Mouse (Mus musculus) macrophage (primary cell): ENCODE results near the gene Hspa13. TPM values are rescaled to one million over a fixed set of nuclear protein-coding genes. Genes with fewer than 3 reads are reported as not detected.

Experiments
- H3K27ac ChIP-seq: fragments of 350-480 bp; formaldehyde crosslinking; 2 replicates; pipeline ENCODE4 v1.9.0; 2021
- H3K36me3 ChIP-seq: fragments of 350-480 bp; formaldehyde crosslinking; 2 replicates; pipeline ENCODE4 v1.9.0; 2021; ENCODE audit errors: inconsistent target
- H3K4me3 ChIP-seq: fragments of 350-480 bp; formaldehyde crosslinking; 2 replicates; pipeline ENCODE4 v1.9.0; 2021; ENCODE audit errors: inconsistent target
- H3K79me2 ChIP-seq: fragments of 350-480 bp; formaldehyde crosslinking; 2 replicates; pipeline ENCODE4 v1.9.0; 2021; ENCODE audit errors: inconsistent target
- WGBS: methylation state at CpG from one replicate; pipeline ENCODE4 v1.1.7; 2026; ENCODE audit warnings: inconsistent platforms; ENCODE audit not compliant: missing documents; 5-methylcytosine and 5-hydroxymethylcytosine counted together
- polyA plus RNA-seq: library from polyadenylated mRNA; stranded (reverse); fragments of 250-400 nt; gene quantifications from 3 replicates; pipeline ENCODE4 v1.2.4, GENCODE M21; 2018; ENCODE audit warnings: inconsistent platforms
- total RNA-seq, 78 experiments: library from RNA; depleted of rRNA; stranded (reverse); fragments of 250-400 nt; gene quantifications; 1 replicate in 9 of 78; 2 replicates in 24 of 78; 3 replicates in 43 of 78; 4 replicates in 2 of 78; pipeline ENCODE4 v1.2.4; 2018; ENCODE audit warnings: inconsistent platforms in 56 of 78

The Hspa13 gene
- 10 to 100 TPM in 17 of 26 experiments, 1 to 10 TPM in 9; 5.3 to 26.6 (median 12.2) TPM for total RNA-seq (2018; cell fraction: chromatin; rRNA removed)
- 10 to 100 TPM; 16.6 to 27.8 (median 20.9) TPM for total RNA-seq (2018; cell fraction: cytosol; rRNA removed)
- total RNA-seq (2018; cell fraction: nucleus; rRNA removed): 10 to 100 TPM in 25 of 26 experiments, 1 to 10 TPM in 1; 7.5 to 44.7 (median 29.9) TPM
- polyA plus RNA-seq: 17.4 to 20.2 TPM (median 17.7 TPM) in 3 replicates

- H3K79me2 ChIP-seq: peaks cover 41% of the 10 kb centered on the region
- peak within 1 kb of the TSS; percentile 98 for H3K4me3 ChIP-seq
- under 1% methylated on average over 44 of the region's 51 CpGs for WGBS
- H3K27ac ChIP-seq: peak within 1 kb of the TSS; percentile 39
- no peaks in the 10 kb centered on the region; the same call in 1 of the 2 replicates for H3K36me3 ChIP-seq
Measured at GRCm38 (mm10) chr16:75766388-75767249, at the start of gene Hspa13. Gene Hspa13 (minus strand): TSS chr16:75767104.

- WGBS: 31% methylated on average over 1 of the region's 1 CpGs
- Histone ChIP-seq H3K27ac (no peak overlapping the region), H3K4me3 (no peak overlapping the region), H3K36me3 (no peaks in the 10 kb centered on the region), H3K79me2 (no peaks in the 10 kb centered on the region)
Measured at GRCm38 (mm10) chr16:75779271-75779670, 12.4 kb upstream of the Hspa13 start.

- Histone ChIP-seq H3K36me3 (no peaks in the 10 kb centered on the region), H3K79me2 (no peaks in the 10 kb centered on the region), H3K27ac (no peak overlapping the region), H3K4me3 (no peak overlapping the region)
- 87% methylated on average over 10 of the region's 10 CpGs for WGBS
Measured at GRCm38 (mm10) chr16:75773222-75773621, 6.3 kb upstream of the Hspa13 start.

- Histone ChIP-seq H3K36me3 (no peaks in the 10 kb centered on the region; the same call in 1 of the 2 replicates), H3K4me3 (peak overlapping the region; percentile 98), H3K27ac (peak overlapping the region; percentile 39), H3K79me2 (peaks cover 40% of the 10 kb centered on the region)
- WGBS: 15% methylated on average over 21 of the region's 21 CpGs
Measured at GRCm38 (mm10) chr16:75767250-75768002, 522 bp upstream of the Hspa13 start.

GRCm38 (mm10) chr16:75752876-75753275 lies 14.0 kb downstream of the Hspa13 start:
- H3K4me3 ChIP-seq: no peak overlapping the region
- WGBS: 20% methylated on average over 1 of the region's 1 CpGs
- H3K79me2 ChIP-seq: no peaks in the 10 kb centered on the region
- peaks cover 9% of the 10 kb centered on the region for H3K36me3 ChIP-seq
- no peak overlapping the region for H3K27ac ChIP-seq

GRCm38 (mm10) chr16:75750103-75750502 lies 16.8 kb downstream of the Hspa13 start:
- Histone ChIP-seq H3K4me3 (no peak overlapping the region), H3K27ac (no peak overlapping the region), H3K36me3 (no peaks in the 10 kb centered on the region; the same call in 1 of the 2 replicates), H3K79me2 (no peaks in the 10 kb centered on the region)
- 79% methylated on average over 5 of the region's 5 CpGs for WGBS

- H3K4me3 ChIP-seq: no peak overlapping the region
- H3K36me3 ChIP-seq: no peaks in the 10 kb centered on the region
- no peak overlapping the region for H3K27ac ChIP-seq
- WGBS: 92% methylated on average over 1 of the region's 1 CpGs
- no peaks in the 10 kb centered on the region for H3K79me2 ChIP-seq
Measured at GRCm38 (mm10) chr16:75748926-75749325, 18.0 kb downstream of the Hspa13 start.

- no peak overlapping the region for H3K4me3 ChIP-seq
- WGBS: 84% methylated on average over 3 of the region's 3 CpGs
- H3K27ac ChIP-seq: no peak overlapping the region
- H3K79me2 ChIP-seq: no peaks in the 10 kb centered on the region
- no peaks in the 10 kb centered on the region for H3K36me3 ChIP-seq
Measured at GRCm38 (mm10) chr16:75744014-75744413, 22.9 kb downstream of the Hspa13 start.

- WGBS: 30% methylated on average over 2 of the region's 2 CpGs
- H3K36me3 ChIP-seq: no peaks in the 10 kb centered on the region
- no peaks in the 10 kb centered on the region for H3K79me2 ChIP-seq
- H3K27ac ChIP-seq: no peak overlapping the region
- H3K4me3 ChIP-seq: no peak overlapping the region
Measured at GRCm38 (mm10) chr16:75717405-75718173, 49.3 kb downstream of the Hspa13 start.

- Histone ChIP-seq H3K36me3 (no peaks in the 10 kb centered on the region), H3K27ac (no peak overlapping the region), H3K4me3 (no peak overlapping the region), H3K79me2 (no peaks in the 10 kb centered on the region)
- 0% methylated on average over 2 of the region's 2 CpGs for WGBS
Measured at GRCm38 (mm10) chr16:75696176-75696575, 70.7 kb downstream of the Hspa13 start.

Other genes starting within 250 kb of the Hspa13 start
- not detected in 3 replicates for gene Lipi, start 181.0 kb downstream of the Hspa13 start, polyA plus RNA-seq
- gene Rbm11, start 174.3 kb downstream of the Hspa13 start, polyA plus RNA-seq: 0.10 TPM in 1 of 3 replicates, not detected in the others